Mouse (Mus musculus) E14TG2a.4 (cell line): Measurements from ENCODE around the gene Shq1.

ENCODE experiments used
- CTCF ChIP-seq: conservative IDR thresholded peaks from 2 replicates; pipeline ENCODE4 v1.5.1; 2014; ENCODE audit warnings: low read length
- NANOG ChIP-seq: IDR thresholded peaks from 2 replicates; pipeline ENCODE4 v1.6.1; 2014; ENCODE audit warnings: borderline replicate concordance, low read length, mixed read lengths
- POU5F1 ChIP-seq: IDR thresholded peaks from 2 replicates; pipeline ENCODE4 v1.6.1; 2014; ENCODE audit warnings: low read length, borderline replicate concordance

GRCm38 (mm10) chr6:100707557-100707956, 36.6 kb upstream of the Shq1 start:
- no peak for TF ChIP-seq CTCF
- TF ChIP-seq POU5F1 = no peak
- TF ChIP-seq NANOG = no peak
